Mouse (Mus musculus) neural tube, embryonic 13.5 days (tissue): Measurements from ENCODE around the gene Grap2. TPM values are rescaled to one million over a fixed set of nuclear protein-coding genes. Genes with fewer than 3 reads are reported as not detected.
A peak's percentile ranks its signal among the peaks of the same experiment; 100 is the strongest.

Experiments
- ATAC-seq: fragments of 200-750 bp; cut with Nextera tagmentation; 2 replicates; pipeline ENCODE4 v1.8.0; 2017; ENCODE audit warnings: low read depth, mild to moderate bottlenecking, moderate TSS enrichment, moderate library complexity
- H3K27ac ChIP-seq: fragments of 300-500 bp; sonication (generic); replicated peaks from 2 replicates; pipeline ENCODE4 v1.5.1; 2015; ENCODE audit warnings: moderate library complexity, mild to moderate bottlenecking, inconsistent platforms
- H3K27me3 ChIP-seq: fragments of 300-500 bp; sonication (generic); 2 replicates; pipeline ENCODE4 v1.6.1; 2015; ENCODE audit warnings: mild to moderate bottlenecking, inconsistent platforms
- H3K36me3 ChIP-seq: fragments of 300-500 bp; sonication (generic); 2 replicates; pipeline ENCODE4 v1.6.1; 2015; ENCODE audit warnings: mild to moderate bottlenecking, inconsistent platforms
- H3K4me1 ChIP-seq: fragments of 300-500 bp; sonication (generic); replicated peaks from 2 replicates; pipeline ENCODE4 v1.6.1; 2015; ENCODE audit warnings: inconsistent platforms
- H3K4me2 ChIP-seq: fragments of 300-500 bp; sonication (generic); 2 replicates; pipeline ENCODE4 v1.6.1; 2015; ENCODE audit warnings: inconsistent platforms, mild to moderate bottlenecking, moderate library complexity
- H3K4me3 ChIP-seq: fragments of 300-500 bp; sonication (generic); 2 replicates; pipeline ENCODE4 v1.5.1; 2015; ENCODE audit warnings: mild to moderate bottlenecking, inconsistent platforms
- H3K9ac ChIP-seq: fragments of 300-500 bp; sonication (generic); 2 replicates; pipeline ENCODE4 v1.6.1; 2015; ENCODE audit warnings: moderate library complexity, mild to moderate bottlenecking, inconsistent platforms
- H3K9me3 ChIP-seq: fragments of 300-500 bp; sonication (generic); 2 replicates; pipeline ENCODE4 v1.6.1; 2016; ENCODE audit warnings: inconsistent platforms
- WGBS: fragments of 180-500 bp; shearing (Covaris S2); methylation state at CpG from one replicate; pipeline ENCODE4 v1.1.7; 2015; 5-methylcytosine and 5-hydroxymethylcytosine counted together
- polyA plus RNA-seq: library from polyadenylated mRNA; unstranded; fragments of >200 nt; fragmentation: Nextera tagmentation; extraction: Ambion mirVana; gene quantifications from 2 replicates; pipeline ENCODE4 v1.2.1, GENCODE M21; 2015

The Grap2 gene
- polyA plus RNA-seq, 1 experiment from 2014 or later: 0.50 TPM

- WGBS: 73% methylated on average over 18 of the region's 18 CpGs
- H3K9me3 ChIP-seq: no peaks in the 10 kb centered on the region
- ATAC-seq: no peak
- H3K9ac ChIP-seq: no peak overlapping the region
- H3K36me3 ChIP-seq: no peaks in the 10 kb centered on the region
- H3K27me3 ChIP-seq: peaks cover 10% of the 10 kb centered on the region
- no peak overlapping the region for H3K4me2 ChIP-seq
- no peak overlapping the region for H3K4me3 ChIP-seq
- H3K4me1 ChIP-seq: peaks cover 27% of the 10 kb centered on the region
- H3K27ac ChIP-seq: no peak overlapping the region
Measured at GRCm38 (mm10) chr15:80614500-80615289, 42.3 kb downstream of the Grap2 start.

GRCm38 (mm10) chr15:80615290-80615570 is 42.8 kb downstream of the Grap2 start:
- H3K4me2 ChIP-seq: no peak overlapping the region
- WGBS: 47% methylated on average over 2 of the region's 2 CpGs
- no peak for ATAC-seq
- H3K4me3 ChIP-seq: no peak overlapping the region
- H3K9me3 ChIP-seq: no peaks in the 10 kb centered on the region
- H3K9ac ChIP-seq: no peak overlapping the region
- peaks cover 10% of the 10 kb centered on the region for H3K27me3 ChIP-seq
- no peak overlapping the region for H3K27ac ChIP-seq
- H3K4me1 ChIP-seq: peaks cover 28% of the 10 kb centered on the region
- H3K36me3 ChIP-seq: no peaks in the 10 kb centered on the region

GRCm38 (mm10) chr15:80615636-80616383 is 43.4 kb downstream of the Grap2 start:
- Histone ChIP-seq H3K36me3 (no peaks in the 10 kb centered on the region), H3K4me2 (peak overlapping the region; percentile 1; the same call in 1 of the 2 replicates), H3K27me3 (peaks cover 10% of the 10 kb centered on the region), H3K4me3 (no peak overlapping the region), H3K9me3 (no peaks in the 10 kb centered on the region), H3K4me1 (peaks cover 31% of the 10 kb centered on the region), H3K27ac (no peak overlapping the region), H3K9ac (no peak overlapping the region)
- no peak for ATAC-seq
- WGBS: 6% methylated on average over 17 of the region's 17 CpGs

GRCm38 (mm10) chr15:80617839-80618238 is 45.4 kb downstream of the Grap2 start:
- Histone ChIP-seq H3K27ac (no peak overlapping the region), H3K4me3 (no peak overlapping the region), H3K9ac (no peak overlapping the region), H3K4me2 (no peak overlapping the region), H3K27me3 (peaks cover 10% of the 10 kb centered on the region), H3K36me3 (no peaks in the 10 kb centered on the region), H3K9me3 (no peaks in the 10 kb centered on the region), H3K4me1 (peaks cover 47% of the 10 kb centered on the region)
- no peak for ATAC-seq
- WGBS: 71% methylated on average over 2 of the region's 2 CpGs

GRCm38 (mm10) chr15:80619166-80619565 is 46.8 kb downstream of the Grap2 start:
- no peak overlapping the region for H3K9ac ChIP-seq
- no peak overlapping the region for H3K4me2 ChIP-seq
- 55% methylated on average over 5 of the region's 5 CpGs for WGBS
- no peak for ATAC-seq
- peaks cover 44% of the 10 kb centered on the region for H3K4me1 ChIP-seq
- no peaks in the 10 kb centered on the region for H3K36me3 ChIP-seq
- no peak overlapping the region for H3K4me3 ChIP-seq
- H3K27ac ChIP-seq: no peak overlapping the region
- H3K9me3 ChIP-seq: no peaks in the 10 kb centered on the region
- peaks cover 10% of the 10 kb centered on the region for H3K27me3 ChIP-seq

GRCm38 (mm10) chr15:80619786-80620185 is 47.4 kb downstream of the Grap2 start:
- peaks cover 10% of the 10 kb centered on the region for H3K27me3 ChIP-seq
- H3K27ac ChIP-seq: no peak overlapping the region
- no peak overlapping the region for H3K9ac ChIP-seq
- ATAC-seq: no peak
- H3K4me2 ChIP-seq: no peak overlapping the region
- H3K36me3 ChIP-seq: no peaks in the 10 kb centered on the region
- H3K4me1 ChIP-seq: peaks cover 44% of the 10 kb centered on the region
- H3K4me3 ChIP-seq: no peak overlapping the region
- 65% methylated on average over 4 of the region's 4 CpGs for WGBS
- H3K9me3 ChIP-seq: no peaks in the 10 kb centered on the region

GRCm38 (mm10) chr15:80620371-80620770 is 48.0 kb downstream of the Grap2 start:
- ATAC-seq: no peak
- WGBS: 57% methylated on average over 8 of the region's 8 CpGs
- peaks cover 14% of the 10 kb centered on the region for H3K27me3 ChIP-seq

GRCm38 (mm10) chr15:80623171-80623837 is 50.9 kb downstream of the Grap2 start:
- H3K4me3 ChIP-seq: no peak overlapping the region
- H3K4me1 ChIP-seq: peaks cover 31% of the 10 kb centered on the region
- WGBS: 55% methylated on average over 8 of the region's 8 CpGs
- no peak overlapping the region for H3K9ac ChIP-seq
- 0 out of 2 replicates have a peak, but pooled peaks have one; percentile 36 for ATAC-seq
- peak overlapping the region; percentile 7; the same call in 1 of the 2 replicates for H3K27ac ChIP-seq
- H3K27me3 ChIP-seq: 0 out of 2 replicates have a peak, but pooled peaks cover 3% of the 10 kb centered on the region
- H3K9me3 ChIP-seq: no peaks in the 10 kb centered on the region
- H3K4me2 ChIP-seq: no peak overlapping the region
- no peaks in the 10 kb centered on the region for H3K36me3 ChIP-seq

More at GRCm38 (mm10) chr15:80620371-80620770, 48.0 kb downstream of the Grap2 start:
- no peaks in the 10 kb centered on the region for H3K9me3 ChIP-seq
- H3K36me3 ChIP-seq: no peaks in the 10 kb centered on the region
- no peak overlapping the region for H3K4me2 ChIP-seq
- peaks cover 43% of the 10 kb centered on the region for H3K4me1 ChIP-seq
- H3K4me3 ChIP-seq: no peak overlapping the region
- H3K27ac ChIP-seq: no peak overlapping the region
- no peak overlapping the region for H3K9ac ChIP-seq

- no peak overlapping the region for H3K27ac ChIP-seq
- H3K9ac ChIP-seq: no peak overlapping the region
- H3K27me3 ChIP-seq: 0 out of 2 replicates have a peak, but pooled peaks cover 3% of the 10 kb centered on the region
- H3K36me3 ChIP-seq: no peaks in the 10 kb centered on the region
- no peak for ATAC-seq
- WGBS: 56% methylated on average over 6 of the region's 6 CpGs
- H3K4me3 ChIP-seq: no peak overlapping the region
- H3K9me3 ChIP-seq: no peaks in the 10 kb centered on the region
- H3K4me2 ChIP-seq: no peak overlapping the region
- peaks cover 20% of the 10 kb centered on the region for H3K4me1 ChIP-seq
Measured at GRCm38 (mm10) chr15:80626472-80626871, 54.1 kb downstream of the Grap2 start.

- ATAC-seq: no peak
- Histone ChIP-seq H3K27me3 (0 out of 2 replicates have a peak, but pooled peaks cover 2% of the 10 kb centered on the region), H3K4me2 (no peak overlapping the region), H3K9ac (no peak overlapping the region), H3K9me3 (no peaks in the 10 kb centered on the region), H3K4me3 (no peak overlapping the region), H3K4me1 (no peaks in the 10 kb centered on the region), H3K27ac (no peak overlapping the region), H3K36me3 (no peaks in the 10 kb centered on the region)
- WGBS: 77% methylated on average over 7 of the region's 7 CpGs
Measured at GRCm38 (mm10) chr15:80630147-80630546, 57.8 kb downstream of the Grap2 start.

- Histone ChIP-seq H3K4me1 (no peaks in the 10 kb centered on the region), H3K36me3 (no peaks in the 10 kb centered on the region), H3K9ac (no peak overlapping the region), H3K4me3 (no peak overlapping the region), H3K27me3 (no peaks in the 10 kb centered on the region), H3K9me3 (no peaks in the 10 kb centered on the region), H3K27ac (no peak overlapping the region), H3K4me2 (no peak overlapping the region)
- WGBS: 71% methylated on average over 14 of the region's 14 CpGs
- no peak for ATAC-seq
Measured at GRCm38 (mm10) chr15:80630711-80631110, 58.3 kb downstream of the Grap2 start.

GRCm38 (mm10) chr15:80631311-80631710 is 58.9 kb downstream of the Grap2 start:
- H3K4me2 ChIP-seq: no peak overlapping the region
- no peaks in the 10 kb centered on the region for H3K27me3 ChIP-seq
- H3K9me3 ChIP-seq: no peaks in the 10 kb centered on the region
- ATAC-seq: no peak
- H3K9ac ChIP-seq: no peak overlapping the region
- no peaks in the 10 kb centered on the region for H3K4me1 ChIP-seq
- no peak overlapping the region for H3K27ac ChIP-seq
- H3K36me3 ChIP-seq: no peaks in the 10 kb centered on the region
- H3K4me3 ChIP-seq: no peak overlapping the region
- 83% methylated on average over 2 of the region's 2 CpGs for WGBS
